Mouse (Mus musculus) left cerebral cortex, adult 2 months (tissue): Measurements from ENCODE around the gene Gm9887. TPM values are rescaled to one million over a fixed set of nuclear protein-coding genes. Genes with fewer than 3 reads are reported as not detected.

ENCODE experiments used
- DNase-seq, 2 experiments: peaks; one replicate each; pipeline ENCODE4 v3.0.0; 2021 to 2022; ENCODE audit warnings: low spot score in 2 of 2, mixed read lengths in 1 of 2; ENCODE audit errors: extremely low spot score in 1 of 2
- H3K27ac ChIP-seq: fragments of 200-600 bp; 2 replicates; pipeline ENCODE4 v1.8.1; 2022
- H3K4me3 ChIP-seq: fragments of 200-600 bp; 2 replicates; pipeline ENCODE4 v1.8.1; 2022
- CTCF ChIP-seq: fragments of 200-600 bp; IDR thresholded peaks from 2 replicates; pipeline ENCODE4 v1.8.1; 2022; ENCODE audit warnings: antibody characterized with exemption, mild to moderate bottlenecking, moderate library complexity
- intact Hi-C: fragments of 180-260 bp; cut with DNase I; formaldehyde crosslinking; loops from one replicate; pipeline ENCODE4 v1.15.1; 2025
- microRNA-seq, 2 experiments: library from miRNA; unstranded; fragments of <30 nt; microRNA quantifications; one replicate each; pipeline ENCODE4 v1.2.0; 2021
- total RNA-seq, 2 experiments: library from RNA; stranded (reverse); gene quantifications; 2 replicates each; pipeline ENCODE4 v1.2.3; 2021

Gene Gm9887
- total RNA-seq, 2 experiments from 2014 or later = 1.2 TPM

- DNase-seq = no peak
- intact Hi-C loops = loop anchor here (5.0 kb wide), 1 partner anchor 38 kb away; no protein-coding TSS in a partner anchor
- Histone ChIP-seq H3K27ac (no peak overlapping the region), H3K4me3 (no peak overlapping the region)
- no peak for TF ChIP-seq CTCF
Observed at GRCm38 (mm10) chr12:69349928-69350327, 22.3 kb downstream of the Gm9887 start.

DNA sequence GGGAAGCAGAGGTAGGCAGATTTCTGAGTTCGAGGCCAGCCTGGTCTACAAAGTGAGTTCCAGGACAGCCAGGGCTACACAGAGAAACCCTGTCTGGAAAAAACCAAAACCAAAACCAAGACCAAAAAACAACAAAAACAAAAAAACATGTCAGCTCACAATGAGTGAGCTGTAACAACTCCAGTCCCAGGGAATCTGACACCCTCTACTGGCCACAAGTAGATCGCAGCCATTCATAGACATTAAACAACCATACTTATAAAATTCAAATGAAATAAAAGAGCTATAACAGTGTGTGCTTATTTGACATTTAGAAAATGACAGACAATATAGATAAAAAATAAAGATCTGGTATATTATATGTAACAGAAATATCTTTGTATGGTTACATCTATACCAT is 38.7 kb downstream of the Gm9887 start:
- peak; percentile 62 for TF ChIP-seq CTCF
- DNase-seq = no peak
- Histone ChIP-seq H3K4me3 (no peak overlapping the region), H3K27ac (no peak overlapping the region)
- intact Hi-C loops = no loop called here

- intact Hi-C loops = no loop called here
- no peak overlapping the region for H3K4me3 ChIP-seq
- H3K27ac ChIP-seq = no peak overlapping the region
- no peak for DNase-seq
- TF ChIP-seq CTCF = no peak
Observed at GRCm38 (mm10) chr12:69332147-69332546, 40.1 kb downstream of the Gm9887 start.

DNA sequence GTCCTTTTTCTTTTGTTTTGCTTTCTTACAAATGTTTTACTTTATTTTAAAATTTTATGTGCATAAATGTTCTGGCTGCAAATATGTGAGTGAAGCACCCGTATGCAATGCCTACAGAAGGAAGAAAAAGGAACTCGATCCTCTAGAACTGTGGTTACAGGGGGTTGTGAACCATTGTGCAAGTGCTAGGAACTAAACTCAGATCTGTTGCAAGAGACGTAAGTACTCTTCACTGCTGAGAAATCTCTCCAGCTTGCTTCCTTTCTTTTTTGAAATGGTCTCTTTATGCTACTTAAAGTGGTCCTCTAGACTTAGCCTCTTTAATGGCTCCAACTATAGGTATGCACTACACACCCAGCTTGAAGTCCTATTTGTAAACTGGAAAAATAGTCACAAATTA is 41.1 kb downstream of the Gm9887 start:
- no peak for TF ChIP-seq CTCF
- DNase-seq = no peak
- no peak overlapping the region for H3K4me3 ChIP-seq
- no peak overlapping the region for H3K27ac ChIP-seq
- intact Hi-C loops = no loop called here

Small RNA genes lying within 50 kb of the gene (microRNA-seq; reads per million reads assigned to microRNA genes)
- gene Gm47299 (0 to 0.97 reads per million in 2 experiments), gene Gm47305 (0 reads per million in 2 experiments)

Other genes with a start within 250 kb of the Gm9887 start
- gene Rps29, start 213.3 kb downstream of the Gm9887 start, total RNA-seq = 1,000 to 10,000 TPM; 1,087 to 1,104 TPM
- gene Lrr1, start 203.6 kb downstream of the Gm9887 start, total RNA-seq = not detected
- gene Rpl36al, start 188.4 kb downstream of the Gm9887 start, total RNA-seq = 100 to 1,000 TPM; 174 to 177 TPM
- gene Mgat2, start 188.3 kb downstream of the Gm9887 start, total RNA-seq = 10 to 100 TPM; 27.0 to 28.9 TPM
- gene Gm49383, start 175.4 kb downstream of the Gm9887 start, total RNA-seq = 1 to 10 TPM; 4.8 to 6.1 TPM
- gene Dnaaf2, start 174.0 kb downstream of the Gm9887 start, total RNA-seq = 1 to 10 TPM; 1.7 TPM
- gene Gm49384, start 168.2 kb downstream of the Gm9887 start, total RNA-seq = 1 to 10 TPM; 3.1 to 4.5 TPM
- gene Pole2, start 144.3 kb downstream of the Gm9887 start, total RNA-seq = under 1 TPM; 0.40 to 0.66 TPM
- gene Klhdc1, start 131.3 kb downstream of the Gm9887 start, total RNA-seq = 10 to 100 TPM; 20.4 to 22.5 TPM
- gene Klhdc2, start 75.8 kb downstream of the Gm9887 start, total RNA-seq = 100 to 1,000 TPM; 126 to 147 TPM
- 10 to 100 TPM; 46.3 to 53.7 TPM for gene Nemf, start 15.3 kb downstream of the Gm9887 start, total RNA-seq
- 10 to 100 TPM; 56.8 to 58.9 TPM for gene Arf6, start 308 bp downstream of the Gm9887 start, total RNA-seq
- gene Vcpkmt, start 210.6 kb upstream of the Gm9887 start, total RNA-seq = 10 to 100 TPM; 23.2 to 26.0 TPM